Mouse (Mus musculus): ENCODE results near the gene Cbx4.

Gene Cbx4

GRCm38 (mm10) chr11:119084446-119085278, 1.4 kb downstream of the Cbx4 start:
- DNase-seq (ENCODE audit: low spot score in 2 of 2) = no peak

- no peak for DNase-seq (ENCODE audit: low spot score in 2 of 2)
Measured at GRCm38 (mm10) chr11:119083724-119084445, 2.1 kb downstream of the Cbx4 start.

GRCm38 (mm10) chr11:119082638-119083599, 3.1 kb downstream of the Cbx4 start:
- DNase-seq (ENCODE audit: low spot score in 2 of 2) = no peak

GRCm38 (mm10) chr11:119081839-119082637, 4.0 kb downstream of the Cbx4 start:
- no peak for DNase-seq (ENCODE audit: low spot score in 2 of 2)

- DNase-seq (ENCODE audit: low spot score in 2 of 2) = no peak
Measured at GRCm38 (mm10) chr11:119081148-119081838, 4.7 kb downstream of the Cbx4 start.

GRCm38 (mm10) chr11:119080461-119081147, 5.4 kb downstream of the Cbx4 start:
- no peak for DNase-seq (ENCODE audit: low spot score in 2 of 2)

DNA sequence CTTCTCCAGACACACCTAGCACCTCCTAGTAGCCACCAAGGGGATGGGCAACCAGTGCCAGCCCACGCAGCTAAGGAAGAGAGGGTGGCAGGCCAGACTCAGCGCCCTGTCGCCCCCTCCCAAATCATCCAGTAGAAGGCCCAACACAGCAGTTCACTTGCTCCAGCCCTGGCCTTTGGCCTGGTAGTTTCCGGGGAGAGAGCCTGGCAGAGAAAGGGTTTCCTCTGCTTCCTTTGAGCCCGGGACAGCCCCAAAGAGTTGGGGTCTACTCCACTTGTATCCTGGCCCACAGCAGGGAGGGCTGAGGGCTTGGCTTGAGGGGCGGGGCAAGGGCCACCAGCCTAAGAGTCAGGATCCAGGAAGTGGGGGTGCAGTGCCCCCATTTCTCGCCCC, 6.6 kb downstream of the Cbx4 start:
- no peak for DNase-seq (ENCODE audit: low spot score in 2 of 2)

- DNase-seq (ENCODE audit: low spot score in 2 of 2) = no peak
Measured at GRCm38 (mm10) chr11:119078691-119079444, 7.2 kb downstream of the Cbx4 start.

GRCm38 (mm10) chr11:119077755-119078154, 8.3 kb downstream of the Cbx4 start:
- DNase-seq (ENCODE audit: low spot score in 2 of 2) = no peak

- no peak for DNase-seq (ENCODE audit: low spot score in 2 of 2)
Measured at GRCm38 (mm10) chr11:119075805-119076204, 10.2 kb downstream of the Cbx4 start.

DNA sequence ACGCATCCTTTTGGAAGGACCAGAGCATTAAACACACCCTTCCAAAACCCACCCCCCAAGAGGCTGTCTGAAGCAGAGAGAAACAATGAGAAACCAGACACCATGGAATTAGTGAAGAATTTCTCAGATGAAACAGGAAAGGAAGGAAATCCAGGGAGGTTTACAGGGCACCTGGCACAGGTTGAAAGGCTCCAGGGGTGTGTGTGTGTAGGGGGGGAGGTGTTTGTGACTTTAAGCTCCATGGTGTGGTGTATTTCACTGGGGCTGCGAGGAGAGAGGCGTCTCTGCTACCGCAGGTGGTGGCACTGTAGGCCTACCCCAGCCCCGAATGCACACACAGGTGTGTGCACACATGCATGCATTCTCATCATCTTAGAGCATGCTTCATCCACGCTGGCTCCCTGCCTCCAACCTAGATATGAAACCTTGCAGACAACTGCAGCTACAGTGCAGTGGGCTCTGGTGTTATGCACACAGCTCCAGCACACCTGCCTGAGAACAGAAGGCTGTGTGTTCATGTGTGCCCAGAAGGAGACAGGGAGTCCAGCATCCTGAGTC, 12.1 kb downstream of the Cbx4 start:
- DNase-seq (ENCODE audit: low spot score in 2 of 2) = no peak

DNA sequence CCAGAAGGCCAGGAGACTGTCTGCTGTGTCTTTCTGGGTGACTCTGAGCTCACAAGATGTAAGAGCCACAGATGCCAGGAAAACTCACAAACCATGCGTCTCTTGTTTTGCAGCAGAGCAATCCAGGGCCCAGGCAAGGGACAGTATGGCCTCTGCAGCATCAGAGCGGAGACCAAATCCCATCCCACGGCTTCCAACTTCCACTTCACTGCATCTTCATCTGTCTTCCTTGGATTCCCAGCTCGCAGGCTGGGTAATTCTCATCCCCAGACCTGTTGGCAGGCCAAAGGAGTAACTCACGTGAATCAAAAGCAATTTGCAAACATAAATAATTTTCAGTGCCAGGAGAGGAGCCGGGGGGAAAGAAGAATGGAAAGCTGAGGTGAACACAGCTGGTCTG, 13.0 kb downstream of the Cbx4 start:
- DNase-seq (ENCODE audit: low spot score in 2 of 2) = no peak

DNA sequence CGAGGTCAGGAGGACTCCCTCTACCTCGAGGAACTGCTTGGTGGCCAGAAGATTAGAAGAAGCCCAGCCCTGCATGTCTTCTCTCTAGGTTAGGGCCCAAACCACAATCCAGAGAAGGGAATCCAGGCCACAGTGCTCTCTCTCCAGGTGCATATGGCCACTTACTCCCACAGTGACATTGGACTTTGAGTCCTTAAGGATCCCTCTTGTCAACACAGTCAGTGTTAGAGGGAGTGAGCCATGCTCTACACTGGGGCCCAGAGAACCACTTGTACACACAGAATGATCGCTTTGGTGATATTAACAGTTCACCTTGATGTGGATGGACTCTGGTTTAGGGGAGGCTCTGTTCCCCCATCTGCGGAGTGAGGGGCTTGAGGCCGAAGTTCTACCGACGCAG, 13.8 kb downstream of the Cbx4 start:
- DNase-seq (ENCODE audit: low spot score in 2 of 2) = no peak

DNA sequence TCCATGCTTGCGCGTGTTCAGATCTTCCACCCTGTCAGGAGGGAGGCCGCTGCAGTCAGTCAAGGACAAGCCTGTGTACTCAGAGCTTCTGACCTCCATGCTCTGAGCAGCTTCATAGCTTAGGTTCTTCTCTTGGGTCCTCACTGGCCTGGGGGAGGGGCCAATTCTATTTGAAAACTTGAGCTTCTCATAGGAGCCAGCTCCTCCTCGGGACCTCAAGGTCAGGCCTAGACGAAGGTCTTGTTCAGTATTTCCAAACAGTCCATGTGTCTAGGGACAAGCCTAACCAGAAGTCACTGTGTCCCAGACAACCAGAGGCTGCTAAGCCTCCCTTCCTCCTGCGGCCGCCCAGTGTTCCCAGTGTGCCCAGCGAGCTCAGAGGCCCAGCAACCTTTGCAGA, 19.2 kb downstream of the Cbx4 start:
- no peak for DNase-seq (ENCODE audit: low spot score in 2 of 2)

DNA sequence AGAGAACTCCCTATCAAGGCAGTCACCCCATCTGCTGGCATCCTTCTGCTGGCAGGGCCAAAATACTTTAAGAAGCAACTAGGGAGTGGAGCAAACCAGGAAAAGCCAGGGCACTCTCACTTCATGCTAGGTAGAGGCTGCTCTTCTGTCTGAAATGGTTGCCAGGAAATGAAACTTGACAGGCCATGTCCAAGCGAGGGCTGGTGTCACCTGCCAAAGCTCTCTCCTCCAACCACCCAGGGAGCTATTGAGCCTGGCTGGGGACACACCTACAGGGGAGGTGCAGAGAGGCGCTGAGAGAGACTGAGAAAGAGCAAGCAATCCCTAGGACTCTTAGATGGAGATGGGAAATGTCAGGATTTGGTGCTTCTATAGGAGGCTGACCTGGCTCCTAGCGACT, 26.8 kb downstream of the Cbx4 start:
- no peak for DNase-seq (ENCODE audit: low spot score in 2 of 2)

DNA sequence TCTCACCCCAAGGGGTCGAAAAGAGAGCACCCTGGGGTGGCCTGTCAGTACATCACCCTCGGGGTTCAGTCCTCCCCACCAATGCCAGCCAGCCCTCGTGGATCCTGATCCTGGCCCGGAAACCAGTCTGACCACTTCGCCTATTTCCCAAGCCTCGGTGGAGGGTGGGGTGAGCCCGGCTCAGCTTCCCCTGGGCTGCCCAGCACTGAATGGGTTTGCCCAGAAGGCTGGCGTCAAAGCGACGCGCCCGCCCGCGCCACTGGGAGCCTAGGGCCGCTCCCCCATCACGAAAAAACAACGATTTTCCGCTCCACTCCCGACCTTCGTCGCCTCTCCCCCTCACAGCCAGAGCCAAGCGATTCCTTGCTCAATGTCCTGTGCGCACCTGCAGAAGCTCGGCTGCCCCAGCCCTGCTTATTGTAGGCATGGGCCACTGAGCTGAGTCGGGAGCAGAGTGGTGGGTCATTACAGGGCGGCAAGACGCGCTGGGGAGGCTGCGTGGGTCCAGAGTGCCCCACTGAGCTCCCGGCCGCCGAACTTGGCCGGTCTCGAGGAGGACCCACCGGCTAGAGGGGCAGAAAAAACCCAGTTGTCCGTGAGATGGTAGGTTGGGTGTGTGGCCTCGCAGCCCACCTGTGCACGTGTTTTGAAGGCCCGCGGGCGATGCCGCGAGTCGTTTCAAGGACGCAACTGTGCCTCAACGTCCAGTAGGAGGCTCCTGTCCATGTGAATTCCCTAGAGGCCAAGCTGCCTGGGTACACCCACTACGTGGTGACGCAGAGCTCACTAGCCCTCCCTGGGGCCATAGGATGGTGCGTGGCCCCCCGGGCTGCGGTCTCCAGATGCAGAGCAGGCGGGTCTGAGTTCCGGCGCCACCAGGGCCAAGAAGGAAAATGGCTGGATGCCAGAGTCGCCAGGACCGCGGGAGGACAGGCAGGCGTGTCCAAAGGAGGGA, 27.7 kb downstream of the Cbx4 start:
- DNase-seq (ENCODE audit: low spot score in 2 of 2) = no peak

- DNase-seq (ENCODE audit: low spot score in 2 of 2) = no peak
Measured at GRCm38 (mm10) chr11:119057291-119057690, 28.7 kb downstream of the Cbx4 start.
